Mouse (Mus musculus) left cerebral cortex, postnatal 14 days (tissue): ENCODE results near the gene Abcc5. TPM values are rescaled to one million over a fixed set of nuclear protein-coding genes. Genes with fewer than 3 reads are reported as not detected.

Source experiments
- DNase-seq, 2 experiments: peaks; one replicate each; pipeline ENCODE4 v3.0.0; 2021 to 2022; ENCODE audit warnings: low spot score in 2 of 2, mixed read lengths in 1 of 2
- intact Hi-C: fragments of 180-260 bp; cut with DNase I; formaldehyde crosslinking; loops from one replicate; pipeline ENCODE4 v1.15.1; 2025
- total RNA-seq, 2 experiments: library from RNA; stranded (reverse); gene quantifications; 2 replicates each; pipeline ENCODE4 v1.2.3; 2021

Abcc5 gene
- total RNA-seq, 2 experiments from 2014 or later, result 188 to 198 TPM

DNA sequence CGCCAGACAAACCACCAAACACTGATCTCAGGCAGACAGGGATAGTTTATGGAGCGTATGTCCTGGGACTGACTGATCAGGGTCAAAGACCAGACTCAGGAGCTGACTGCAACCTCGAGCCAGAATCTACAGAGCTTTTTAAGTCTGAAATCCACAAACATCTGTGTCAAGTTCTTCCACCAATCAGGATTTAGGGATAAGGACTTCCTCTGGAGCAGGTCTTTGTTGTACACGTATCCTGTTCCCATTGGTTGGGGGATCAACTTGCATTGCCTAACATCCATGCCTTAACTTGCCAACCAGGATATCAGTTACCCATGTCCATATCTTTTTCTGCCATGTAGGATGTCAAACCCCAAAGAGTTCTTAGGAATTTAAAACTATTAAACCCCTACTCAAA lies 1.4 kb upstream of the Abcc5 start:
- DNase-seq, result no peak
- intact Hi-C loops, result no loop called here

DNA sequence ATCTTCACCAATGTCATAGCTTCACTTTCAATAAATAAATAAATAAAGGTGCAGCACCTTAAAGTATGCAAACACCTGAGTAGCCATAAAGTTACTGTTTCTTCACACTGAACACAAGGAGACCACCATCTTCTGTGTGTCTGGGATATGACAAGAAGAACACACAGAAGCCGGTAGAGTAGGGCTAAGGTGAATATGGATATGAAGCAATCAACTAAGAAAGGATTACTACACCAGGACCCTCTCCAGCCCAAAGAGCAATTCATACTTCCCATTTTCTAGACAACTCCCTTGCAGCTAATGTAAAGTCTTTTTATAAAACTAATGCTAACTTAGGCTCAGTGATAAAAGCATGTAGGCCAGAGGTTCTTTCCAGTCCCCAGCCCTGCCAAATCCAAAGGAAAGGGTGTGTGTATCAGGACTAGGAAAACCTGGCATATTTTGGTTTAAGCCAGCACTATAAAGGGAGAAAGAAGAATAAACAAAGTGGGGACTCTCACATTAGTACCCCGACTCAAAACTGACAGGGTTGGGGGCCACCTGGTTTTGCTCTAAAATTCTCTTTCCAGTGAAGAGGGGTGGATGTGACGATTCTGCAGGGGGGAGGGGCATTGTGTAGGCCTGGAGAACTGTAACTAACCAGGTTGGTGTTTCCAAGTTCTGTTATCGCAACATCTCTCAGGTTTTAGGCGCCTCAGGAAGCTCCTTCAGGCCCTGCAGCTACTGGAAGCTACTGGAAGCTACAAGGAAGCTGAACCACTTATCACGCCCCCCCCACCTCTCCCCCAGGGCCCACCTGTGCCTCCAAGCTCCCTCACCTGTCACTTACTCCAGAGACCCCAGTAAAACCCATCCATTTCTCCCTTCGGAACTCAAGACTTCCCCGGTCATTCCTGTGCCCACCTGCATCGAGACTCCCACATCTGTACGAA lies 1.2 kb downstream of the Abcc5 start:
- DNase-seq, result no peak
- intact Hi-C loops, result no loop called here

DNA sequence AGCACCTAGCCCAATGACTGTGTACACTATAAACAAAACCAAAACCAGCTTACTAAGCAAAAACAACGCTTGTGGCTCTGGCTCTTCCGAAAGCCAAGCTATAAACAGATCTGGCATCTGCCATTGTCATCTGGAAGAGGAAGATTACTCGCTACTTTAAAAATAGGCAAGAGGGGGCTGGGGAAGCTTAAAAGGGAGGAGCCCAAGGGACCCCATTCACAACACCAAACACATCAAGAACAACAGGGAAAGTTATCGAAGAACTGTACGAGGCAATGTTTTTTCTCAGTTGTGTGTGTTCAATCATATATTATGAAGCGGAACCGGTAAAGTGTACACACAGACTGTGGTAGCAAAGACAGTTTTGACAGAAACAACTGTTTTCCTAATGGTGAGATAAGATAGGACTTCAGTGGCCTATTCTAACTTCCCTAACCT lies 1.9 kb downstream of the Abcc5 start:
- intact Hi-C loops, result no loop called here
- DNase-seq, result no peak

DNA sequence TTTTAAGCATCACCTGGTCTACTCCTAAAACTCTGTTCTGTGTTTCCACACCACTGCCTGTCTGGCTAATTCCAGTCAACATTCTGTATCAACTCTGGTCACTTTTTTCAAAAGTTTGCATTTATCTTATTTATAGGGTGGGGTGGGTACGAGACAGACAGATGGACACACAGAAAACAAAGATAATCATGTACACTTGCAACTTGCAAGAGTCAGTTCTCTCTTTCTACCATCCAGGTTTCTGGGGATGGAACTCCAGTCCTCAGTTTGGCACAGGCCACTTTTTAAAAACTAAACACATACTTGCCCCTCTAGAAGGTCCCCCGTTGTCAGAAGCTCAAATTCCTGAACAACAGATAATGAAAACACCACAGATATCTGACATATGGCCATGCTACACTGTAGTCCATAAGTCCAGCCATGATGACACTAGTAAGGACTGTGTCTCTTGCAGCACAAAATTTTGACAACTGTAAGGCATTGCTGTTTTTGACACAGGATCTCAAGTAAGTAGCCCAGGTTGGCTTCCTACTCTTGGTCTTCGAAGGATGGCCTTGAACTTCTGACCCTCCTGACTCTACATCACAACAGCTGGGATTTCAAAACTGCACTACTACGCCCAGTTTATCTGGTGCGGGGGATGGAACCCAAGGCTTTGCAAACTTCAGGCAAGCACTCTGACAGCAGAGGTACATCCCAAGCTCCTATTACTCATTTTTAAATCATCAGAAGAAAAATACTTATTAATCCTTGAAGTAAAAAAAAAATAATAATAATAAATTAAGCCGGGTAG lies 3.1 kb downstream of the Abcc5 start:
- no peak for DNase-seq
- intact Hi-C loops, result no loop called here

DNA sequence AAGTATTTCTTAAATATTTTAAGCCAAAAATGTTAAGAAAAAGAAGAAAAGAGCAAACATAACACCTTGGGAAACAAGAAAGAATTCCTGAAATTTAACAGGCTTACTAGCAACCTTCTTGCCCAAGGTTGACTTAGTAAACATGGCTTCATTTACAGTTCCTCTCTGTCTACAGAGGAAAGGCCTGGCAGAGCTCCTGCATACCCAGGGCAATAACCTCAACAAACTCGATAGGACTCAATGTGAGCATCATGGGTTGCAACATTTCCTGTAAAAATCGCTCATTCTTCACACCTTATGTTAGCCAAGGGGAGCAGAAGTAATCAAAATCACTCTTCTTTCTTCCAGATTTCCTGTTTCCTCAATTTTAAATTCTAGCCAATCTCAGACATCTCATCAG lies 8.1 kb downstream of the Abcc5 start:
- DNase-seq, result no peak
- intact Hi-C loops, result no loop called here

DNA sequence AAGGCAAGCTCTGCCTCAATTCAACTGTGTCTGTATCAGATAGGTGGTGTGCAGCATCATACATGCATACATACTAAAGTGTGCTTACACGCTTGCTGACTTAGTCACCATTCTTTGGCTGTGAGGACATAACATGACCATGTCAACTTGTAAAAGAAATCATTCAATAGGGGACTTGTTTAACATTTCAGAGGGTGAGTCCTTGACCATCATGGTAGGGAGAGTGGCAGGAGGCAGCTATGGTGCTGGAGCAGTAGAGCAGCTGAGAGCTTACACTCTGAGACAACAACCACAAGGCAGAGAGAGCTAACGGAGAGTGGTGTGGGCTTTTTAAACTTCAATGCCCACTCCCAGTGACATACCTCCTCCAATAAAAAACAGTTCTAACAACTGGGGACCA lies 9.9 kb downstream of the Abcc5 start:
- intact Hi-C loops, result no loop called here
- DNase-seq, result no peak

DNA sequence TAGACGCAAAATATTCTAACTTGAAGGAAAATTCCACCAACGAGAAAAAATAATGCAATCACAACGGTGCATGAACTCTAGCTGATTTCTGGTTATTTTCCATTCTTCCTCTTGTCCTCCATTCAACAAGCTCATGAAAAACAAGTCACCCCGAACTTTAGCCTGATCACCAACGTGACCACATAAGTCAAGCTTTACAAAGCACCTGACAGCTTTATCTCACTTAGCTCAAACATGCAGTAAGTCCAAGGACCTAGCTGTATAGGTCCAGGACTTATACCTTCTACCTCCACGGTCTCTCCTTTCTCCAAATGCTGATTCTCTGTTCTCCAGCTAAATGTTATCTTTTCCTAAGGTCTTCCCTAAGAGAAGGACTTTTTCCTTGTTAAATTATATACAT lies 10.4 kb downstream of the Abcc5 start:
- DNase-seq, result no peak
- intact Hi-C loops, result no loop called here

DNA sequence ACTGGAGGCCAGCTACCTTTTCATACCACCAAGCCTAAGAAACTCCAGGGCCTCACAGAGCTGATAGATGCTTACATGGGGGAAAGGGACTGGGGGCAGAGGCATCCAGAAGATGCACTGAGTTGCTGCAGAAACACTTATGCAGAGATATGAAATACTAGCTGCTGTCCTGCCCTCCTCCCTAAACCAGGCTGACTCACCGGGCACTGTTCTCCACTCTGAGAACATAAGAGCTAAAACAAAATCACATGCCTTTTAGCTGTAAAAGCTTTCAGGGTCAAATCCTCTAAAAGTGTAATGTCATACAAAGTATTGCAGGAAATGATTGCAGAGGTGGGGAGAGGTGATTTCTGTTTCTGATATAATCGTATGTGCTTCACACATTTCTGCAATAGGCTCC lies 11.0 kb downstream of the Abcc5 start:
- intact Hi-C loops, result no loop called here
- no peak for DNase-seq

DNA sequence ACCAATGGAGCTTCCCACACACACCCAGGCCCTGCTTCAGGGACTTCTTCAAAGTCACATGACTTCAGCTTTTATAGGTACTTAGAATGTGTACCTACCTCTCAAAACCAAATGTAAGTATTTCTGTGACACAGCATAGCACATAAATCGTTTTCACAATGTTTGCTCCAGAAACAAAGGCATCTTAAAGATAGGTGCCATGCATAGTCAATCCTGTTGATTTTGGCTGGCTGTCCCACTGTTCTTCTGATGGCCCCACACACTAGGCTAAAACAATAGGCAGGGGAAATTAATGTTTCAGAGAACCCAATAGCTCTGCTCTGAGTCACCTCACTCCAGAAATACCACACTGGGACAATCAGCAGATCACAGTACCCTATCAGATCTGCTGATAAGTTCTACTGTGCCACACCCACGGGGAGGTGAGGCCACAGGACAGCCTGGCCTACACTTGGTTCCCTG lies 12.3 kb downstream of the Abcc5 start:
- intact Hi-C loops, result no loop called here
- DNase-seq, result no peak

DNA sequence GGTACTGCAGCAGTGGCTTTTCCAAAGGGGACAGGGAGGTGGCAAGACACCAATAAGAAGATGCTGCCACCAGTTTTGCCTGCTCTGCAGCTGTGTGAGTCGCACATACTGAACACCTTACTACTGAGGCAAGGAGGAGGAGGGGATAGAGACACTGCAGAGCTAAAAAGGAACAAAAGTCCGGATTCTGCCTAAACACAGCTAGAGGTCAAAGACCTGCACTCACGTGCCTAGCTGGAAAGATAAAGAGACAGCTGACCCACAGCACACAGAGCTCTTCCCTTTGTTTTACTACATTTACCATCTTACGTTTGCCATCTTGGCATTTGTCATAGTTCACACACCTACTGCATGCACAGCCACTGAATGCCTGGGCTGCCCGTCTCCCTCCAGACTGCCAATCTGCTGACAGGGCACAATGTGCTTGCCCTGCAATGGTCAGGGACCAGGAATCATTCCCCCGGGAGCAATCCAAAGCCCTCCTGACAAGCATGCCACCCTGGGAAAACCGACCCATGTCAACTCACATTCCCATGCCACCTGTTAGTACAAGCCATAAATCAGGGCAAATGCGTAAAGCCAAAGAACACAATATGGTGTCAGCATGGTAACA lies 14.1 kb downstream of the Abcc5 start:
- DNase-seq, result no peak
- intact Hi-C loops, result no loop called here

DNA sequence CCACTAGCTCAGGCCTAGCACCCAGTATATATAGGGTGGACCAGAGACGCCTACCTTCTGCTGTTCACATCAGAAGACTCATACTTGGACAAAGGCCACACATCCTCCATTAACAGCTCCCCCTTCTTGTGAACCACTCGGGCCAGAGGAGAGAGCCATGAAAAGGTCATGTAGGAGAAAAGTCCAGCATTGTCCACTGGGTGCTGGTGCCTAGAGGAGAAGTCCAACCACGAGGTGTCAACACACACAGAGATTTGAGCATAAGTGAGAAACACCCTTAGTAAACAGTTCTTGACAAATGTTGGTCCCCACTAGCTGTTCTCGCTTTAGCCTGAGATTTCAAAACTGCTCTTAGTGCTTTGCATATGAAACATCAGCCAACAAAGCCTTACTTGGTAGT lies 20.9 kb downstream of the Abcc5 start:
- intact Hi-C loops, result no loop called here

DNA sequence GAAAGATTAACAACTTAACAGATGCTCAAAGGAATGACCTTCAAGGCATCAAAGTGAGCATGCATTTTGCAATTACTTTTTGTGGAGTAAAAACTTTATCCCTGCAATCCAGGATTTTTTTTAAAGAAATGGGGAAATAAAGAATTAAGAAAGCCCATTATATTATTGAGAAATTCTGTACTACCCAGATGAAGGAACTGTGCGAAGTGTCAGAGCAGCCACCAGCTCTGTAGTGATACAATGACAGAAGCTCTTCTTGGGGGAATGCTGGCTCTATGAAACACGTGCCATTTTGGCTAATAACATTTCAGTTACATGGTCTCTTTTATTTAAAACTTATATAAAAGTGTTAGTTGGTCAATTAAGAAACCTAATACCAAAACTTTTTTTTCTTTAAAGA lies 22.9 kb downstream of the Abcc5 start:
- intact Hi-C loops, result no loop called here
- DNase-seq, result no peak

More for the DNA sequence above, 20.9 kb downstream of the Abcc5 start:
- DNase-seq, result no peak

DNA sequence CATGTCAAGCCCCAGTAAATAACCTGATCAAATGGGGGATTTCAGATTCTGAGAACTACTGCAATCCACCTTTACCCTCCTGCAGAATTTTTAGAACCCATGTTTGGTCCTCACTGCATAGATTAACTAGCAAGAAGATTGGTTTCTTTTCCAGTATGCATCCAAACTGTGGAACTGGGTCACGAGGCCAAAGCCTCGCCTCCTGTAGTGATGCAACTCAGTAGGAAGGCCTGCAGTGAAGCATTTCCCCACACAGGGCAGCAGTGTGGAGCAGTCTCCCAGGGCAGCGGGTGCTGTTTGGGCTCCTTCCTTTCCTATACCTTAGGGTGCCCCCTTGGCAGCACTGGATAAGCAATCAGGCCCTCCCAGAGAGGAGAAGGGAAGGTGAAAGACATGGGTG lies 24.6 kb downstream of the Abcc5 start:
- intact Hi-C loops, result no loop called here
- no peak for DNase-seq

DNA sequence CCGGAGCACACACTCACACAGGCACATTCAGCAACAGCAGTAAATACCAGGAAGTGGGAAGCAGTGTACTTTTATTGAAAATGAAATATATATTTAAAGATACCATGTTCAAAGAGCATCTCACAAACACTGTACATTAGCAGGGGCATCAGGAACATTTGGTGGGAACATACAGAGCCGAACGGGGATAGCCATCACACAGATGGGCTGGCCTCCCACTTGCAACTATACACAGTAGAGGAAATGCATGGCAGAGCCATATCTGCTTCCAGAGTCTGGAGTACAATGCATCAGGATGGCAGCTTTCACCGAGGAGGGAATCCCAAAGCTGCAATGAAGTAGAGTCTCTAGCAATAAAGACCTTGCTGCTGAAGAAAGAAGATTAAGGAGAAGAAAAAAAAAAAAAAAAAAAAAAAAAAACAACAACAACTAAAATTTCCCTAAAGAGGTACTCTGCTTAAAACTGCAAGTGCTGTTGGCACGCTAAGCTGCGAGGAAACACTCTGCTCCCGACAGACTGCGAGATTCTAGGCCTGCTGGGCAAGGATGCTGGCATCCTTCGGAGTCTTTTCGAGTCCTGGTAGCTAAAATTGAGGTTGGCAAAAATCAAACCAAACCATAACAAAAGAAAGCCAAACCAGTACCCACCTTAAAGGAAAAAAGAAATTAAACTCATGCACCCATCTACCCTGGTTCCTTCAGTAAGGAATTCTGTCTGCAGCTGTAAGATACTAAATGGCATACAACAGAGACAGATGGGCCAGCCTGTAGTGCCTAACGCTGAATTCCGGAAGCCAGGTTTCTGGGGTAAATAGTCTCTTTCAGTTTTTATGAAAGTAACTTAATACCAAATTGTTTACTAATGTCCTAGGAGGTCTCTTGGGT lies 25.2 kb downstream of the Abcc5 start:
- peak in 1 of 2 experiments; percentile 25 for DNase-seq
- intact Hi-C loops, result no loop called here

DNA sequence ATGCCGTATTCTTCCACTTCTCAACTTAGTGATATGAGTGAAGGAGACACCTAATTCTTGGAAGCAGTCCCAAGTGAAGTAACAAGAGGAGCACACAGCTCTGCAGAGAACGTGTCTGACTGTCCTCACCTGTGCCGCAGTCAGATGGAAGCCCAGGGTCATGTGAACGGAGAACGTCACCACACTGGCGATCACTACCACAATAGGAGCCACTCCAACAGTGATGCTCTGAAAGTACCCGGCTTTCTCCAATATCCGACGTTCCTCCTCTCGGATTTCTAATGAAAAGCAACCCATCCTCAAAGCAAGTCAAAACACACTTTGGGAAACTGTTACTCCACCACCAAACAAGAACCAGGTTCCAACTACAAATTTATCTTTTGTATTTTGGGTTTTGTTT lies 29.3 kb downstream of the Abcc5 start:
- DNase-seq, result no peak
- intact Hi-C loops, result loop anchor here (2.0 kb wide), 1 partner anchor 40 kb away; no protein-coding TSS in a partner anchor

DNA sequence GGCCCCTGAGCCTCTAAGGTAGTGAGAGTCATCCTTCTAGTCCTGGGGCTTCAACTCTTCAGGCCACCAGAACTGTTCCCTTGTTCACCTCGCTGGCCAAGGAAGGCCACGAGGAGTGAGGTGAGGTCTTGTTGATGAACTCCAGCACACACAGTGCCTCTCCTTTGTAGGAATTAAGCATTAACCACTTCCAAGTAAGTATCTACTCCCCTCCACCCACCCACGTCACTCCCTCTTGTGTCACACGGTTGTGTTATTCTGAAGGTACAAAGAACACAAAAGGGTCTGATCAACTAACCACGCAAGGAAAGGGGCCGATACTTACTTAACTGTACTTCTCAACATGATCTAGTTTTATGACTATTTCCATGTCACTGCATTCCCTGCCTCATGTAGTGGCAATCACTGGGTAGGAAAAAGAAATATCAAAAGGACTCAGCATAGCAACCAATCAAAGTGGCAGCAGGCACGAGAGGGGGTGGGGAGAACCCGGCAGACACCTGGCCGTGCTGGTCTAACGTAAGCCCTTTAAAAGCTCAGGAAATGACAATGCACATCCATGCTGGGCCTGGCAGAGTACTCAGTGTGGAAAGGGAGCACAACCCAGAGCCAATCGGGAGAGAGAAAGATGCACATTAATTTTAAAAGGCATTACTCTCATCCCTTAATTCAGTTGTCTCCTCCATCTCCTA lies 30.8 kb downstream of the Abcc5 start:
- intact Hi-C loops, result no loop called here

DNA sequence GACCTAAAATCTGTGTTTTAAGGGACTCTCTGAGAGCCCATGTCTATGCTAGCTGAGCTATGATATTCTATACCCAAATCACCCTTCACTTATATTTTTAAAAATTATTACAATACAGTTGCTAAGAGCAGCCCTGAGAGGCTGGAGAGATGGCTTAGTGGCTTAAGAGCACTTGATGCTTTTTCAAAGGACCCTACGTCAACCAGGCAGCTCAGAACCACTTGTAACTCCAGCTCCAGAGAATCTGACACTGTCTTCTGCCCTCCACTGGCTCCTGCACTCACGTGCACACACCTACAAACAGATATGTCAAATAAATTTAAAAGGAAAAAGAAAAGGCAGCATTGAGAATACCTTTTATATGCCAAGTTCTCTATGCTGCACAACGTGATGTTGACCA lies 34.4 kb downstream of the Abcc5 start:
- intact Hi-C loops, result no loop called here
- no peak for DNase-seq

More for the DNA sequence above, 30.8 kb downstream of the Abcc5 start:
- DNase-seq, result no peak

DNA sequence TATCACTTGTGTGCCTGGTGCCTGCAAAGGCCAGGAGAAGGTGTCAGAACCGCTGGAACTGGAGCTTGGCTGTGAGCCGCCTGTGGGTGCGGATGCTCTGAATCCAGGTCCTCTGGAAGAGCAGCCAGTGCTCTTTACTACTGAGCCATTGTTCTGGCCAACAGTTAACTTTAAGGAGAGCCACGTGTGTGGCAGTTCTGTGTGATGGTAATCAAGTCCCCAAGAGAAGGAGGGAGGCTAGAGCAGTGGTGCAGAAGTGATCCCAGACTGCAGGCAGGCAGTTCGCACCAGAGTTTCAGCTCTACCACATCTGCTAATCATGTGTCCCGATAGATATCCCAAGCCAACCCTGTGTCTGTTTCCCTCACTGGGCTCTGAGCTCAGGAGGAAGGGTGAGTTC lies 36.0 kb downstream of the Abcc5 start:
- DNase-seq, result no peak
- intact Hi-C loops, result no loop called here

DNA sequence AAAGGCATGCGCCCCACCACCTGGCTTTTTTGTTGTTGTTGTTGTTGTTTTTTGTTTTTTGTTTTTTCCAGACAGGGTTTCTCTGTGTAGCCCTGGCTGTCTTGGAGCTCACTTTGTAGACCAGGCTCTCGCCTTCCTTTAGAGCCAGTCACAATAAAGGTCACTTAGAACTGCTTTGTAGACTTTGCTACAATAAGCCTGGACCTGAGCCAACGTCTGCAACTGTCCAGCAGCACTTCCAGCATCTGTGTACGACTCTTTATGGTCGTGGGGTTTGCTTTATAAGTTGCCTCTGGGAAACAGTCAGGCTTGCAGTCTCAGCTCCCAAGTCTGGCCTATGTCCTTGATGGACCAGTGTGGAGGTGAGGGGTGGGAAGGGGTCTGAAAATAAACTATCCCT lies 45.2 kb downstream of the Abcc5 start:
- no peak for DNase-seq
- intact Hi-C loops, result no loop called here
